Mouse (Mus musculus) CH12.LX (cell line): ENCODE measurements around the gene Zfp110. TPM values are rescaled to one million over a fixed set of nuclear protein-coding genes. Genes with fewer than 3 reads are reported as not detected.
"Not testable (repeated sequence)": the region's sequence is repeated elsewhere in the genome, so short reads cannot be mapped to it uniquely, and the experiment has no call there.

Experiments
- DNase-seq: peaks from one replicate; pipeline ENCODE4 v3.0.0-alpha.2; 2013; ENCODE audit errors: extremely low read depth
- H3K27ac ChIP-seq: 2 replicates; pipeline ENCODE4 v1.5.1; 2012; ENCODE audit warnings: low read depth, mild to moderate bottlenecking, control low read depth, moderate library complexity; ENCODE audit not compliant: insufficient read depth
- H3K27me3 ChIP-seq: replicated peaks from 2 replicates; pipeline ENCODE3; 2012; ENCODE audit warnings: inconsistent platforms
- H3K36me3 ChIP-seq, 2 experiments: replicated peaks in 1 of 2; 2 replicates each; pipeline versions ENCODE3 to v1.6.1; 2012; ENCODE audit warnings: inconsistent platforms in 1 of 2, low read length in 1 of 2, mild to moderate bottlenecking in 1 of 2, mixed read lengths in 1 of 2, moderate library complexity in 1 of 2; ENCODE audit not compliant: control insufficient read depth in 1 of 2, insufficient read depth in 1 of 2
- H3K4me1 ChIP-seq, 2 experiments: 2 replicates each; pipeline ENCODE4 v1.6.1; 2012; ENCODE audit warnings: inconsistent platforms in 1 of 2, moderate library complexity in 1 of 2; ENCODE audit not compliant: insufficient read depth in 2 of 2, control insufficient read depth in 1 of 2
- H3K4me2 ChIP-seq: 2 replicates; pipeline ENCODE4 v1.6.1; 2012; ENCODE audit warnings: low read depth, mild to moderate bottlenecking, control low read depth; ENCODE audit not compliant: poor library complexity, insufficient read depth, severe bottlenecking
- H3K4me3 ChIP-seq, 3 experiments: fragments of 150-350 bp in 1 of 3; sonication (generic) in 1 of 3; replicated peaks in 1 of 3; 2 replicates each; pipeline versions ENCODE3 to v1.5.1; 2011 to 2012; ENCODE audit warnings: low read depth in 2 of 3, low read length in 2 of 3, mild to moderate bottlenecking in 2 of 3, moderate library complexity in 2 of 3, control low read depth in 1 of 3, improper control_type of control experiment in 1 of 3, inconsistent platforms in 1 of 3, mixed read lengths in 1 of 3; ENCODE audit not compliant: poor library complexity in 1 of 3
- H3K79me2 ChIP-seq: replicated peaks from 2 replicates; pipeline ENCODE4 v1.6.1; 2012; ENCODE audit warnings: mild to moderate bottlenecking, moderate library complexity; ENCODE audit not compliant: control insufficient read depth, poor library complexity, insufficient read depth, severe bottlenecking; ENCODE audit errors: extremely low read depth
- H3K9ac ChIP-seq: 2 replicates; pipeline ENCODE4 v1.6.1; 2012; ENCODE audit warnings: low read depth, mild to moderate bottlenecking, control low read depth, moderate library complexity; ENCODE audit not compliant: insufficient read depth
- H3K9me3 ChIP-seq: replicated peaks from 2 replicates; pipeline ENCODE3; 2012; ENCODE audit warnings: low read length, inconsistent platforms, mixed read lengths
- BHLHE40 ChIP-seq: IDR thresholded peaks from 2 replicates; pipeline ENCODE4 v1.6.1; 2011; ENCODE audit warnings: mild to moderate bottlenecking, low read depth, low read length, improper control_type of control experiment
- CHD1 ChIP-seq: IDR thresholded peaks from 2 replicates; pipeline ENCODE4 v1.6.1; 2012; ENCODE audit warnings: low read depth, low read length, improper control_type of control experiment, inconsistent platforms
- E2F4 ChIP-seq: IDR thresholded peaks from 2 replicates; pipeline ENCODE4 v1.6.1; 2011; ENCODE audit warnings: low read depth, low read length, improper control_type of control experiment; ENCODE audit not compliant: insufficient replicate concordance
- JUND ChIP-seq: conservative IDR thresholded peaks from 2 replicates; pipeline ENCODE4 v1.6.1; 2011; ENCODE audit warnings: low read depth, low read length, improper control_type of control experiment
- MAFK ChIP-seq: IDR thresholded peaks from 2 replicates; pipeline ENCODE4 v1.6.1; 2011; ENCODE audit warnings: low read length, improper control_type of control experiment; ENCODE audit not compliant: insufficient replicate concordance
- MAZ ChIP-seq: IDR thresholded peaks from 2 replicates; pipeline ENCODE4 v1.6.1; 2012; ENCODE audit warnings: low read depth, mild to moderate bottlenecking, inconsistent platforms, low read length, improper control_type of control experiment, moderate library complexity
- MYC ChIP-seq: IDR thresholded peaks from 2 replicates; pipeline ENCODE4 v1.6.1; 2011; ENCODE audit warnings: low read depth, mild to moderate bottlenecking, improper control_type of control experiment, low read length
- ZKSCAN1 ChIP-seq: IDR thresholded peaks from 2 replicates; pipeline ENCODE4 v1.6.1; 2012; ENCODE audit warnings: low read depth, inconsistent platforms, low read length, improper control_type of control experiment, borderline replicate concordance
- ZNF384 ChIP-seq: IDR thresholded peaks from 2 replicates; pipeline ENCODE4 v1.6.1; 2012; ENCODE audit warnings: low read depth, low read length, improper control_type of control experiment, inconsistent platforms
- dilution Hi-C: fragments of 300-500 bp; cut with MboI; formaldehyde crosslinking; loops from 2 replicates; pipeline ENCODE4 v1.14.3; 2020; ENCODE audit warnings: low sequenced_read_pairs; ENCODE audit not compliant: extremely low pct_unique_long_range_greater_than_20kb, extremely low pct_ligation_motif_present
- in situ Hi-C: fragments of 300-500 bp; cut with MboI; formaldehyde crosslinking; loops from 3 replicates; pipeline ENCODE4 v1.14.3; 2019; ENCODE audit warnings: low sequenced_read_pairs, low pct_ligation_motif_present, low pct_unique_long_range_greater_than_20kb, mixed read lengths
- polyA plus RNA-seq: library from polyadenylated mRNA; unstranded; fragments of >175 nt; gene quantifications from 2 replicates; pipeline ENCODE4 v1.2.1, GENCODE M21; 2012; ENCODE audit warnings: low read depth; ENCODE audit not compliant: insufficient read length
- total RNA-seq, 2 experiments: library from RNA; depleted of rRNA; stranded (reverse); fragments of 300-350 nt in 1 of 2; fragments of >200 nt in 1 of 2; gene quantifications; 2 replicates each; pipeline ENCODE4 v1.2.3; 2012 to 2014

The Zfp110 gene
- total and polyA plus RNA-seq, 3 experiments, result 14.8 to 29.3 (median 26.6) TPM

DNA sequence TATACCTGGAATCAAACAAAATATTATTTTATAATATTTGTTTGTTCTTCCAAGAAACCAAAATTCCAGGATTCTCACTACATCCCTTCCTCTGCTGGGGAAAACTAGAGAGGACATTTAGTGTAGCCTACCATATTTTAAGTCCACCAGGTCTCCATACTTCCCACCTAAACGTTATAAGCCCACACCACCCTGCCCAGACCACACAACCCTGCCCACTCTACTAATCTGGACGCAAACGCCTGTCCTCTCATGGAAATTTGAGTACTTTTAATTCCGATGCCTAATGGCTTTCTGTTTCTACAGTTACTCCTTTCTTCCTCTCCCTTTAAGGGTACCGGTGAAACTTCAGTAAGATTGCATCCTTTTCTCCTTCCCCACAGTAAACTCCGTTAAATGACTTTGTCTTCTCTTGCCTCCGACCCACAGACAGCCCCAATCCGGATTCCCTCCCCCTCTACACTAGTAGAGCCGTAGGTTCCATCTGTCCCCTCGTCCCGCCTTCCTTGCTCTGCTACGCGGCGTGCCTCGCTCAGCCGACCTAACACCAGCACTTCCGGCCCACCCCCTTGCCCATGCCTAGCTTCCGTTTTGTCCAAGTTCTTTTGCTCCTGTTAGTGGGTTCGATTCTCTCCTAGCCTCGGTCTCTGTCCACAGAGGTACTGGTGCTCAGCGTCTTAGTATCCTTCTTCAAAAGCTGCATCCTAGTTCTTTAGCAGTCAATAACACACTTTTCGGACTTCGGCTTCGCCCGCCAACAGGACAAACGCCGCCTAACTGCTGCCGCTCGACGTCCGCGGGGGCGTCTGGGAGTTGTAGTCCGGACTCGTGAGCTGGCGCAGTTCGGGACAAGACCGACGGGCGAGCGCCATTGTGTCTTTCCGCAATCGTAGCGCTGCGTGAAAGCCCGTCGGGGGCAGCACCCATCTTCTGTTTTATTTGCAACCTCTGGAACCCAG lies at the start of gene Zfp110 (continued):
- peak; percentile 89 for TF ChIP-seq CHD1

GRCm38 (mm10) chr7:12787333-12787732 lies 47.2 kb upstream of the Zfp110 start:
- no peaks in the 10 kb centered on the region for H3K9me3 ChIP-seq
- peaks cover 69% of the 10 kb centered on the region for H3K27me3 ChIP-seq
- no peak overlapping the region for H3K4me3 ChIP-seq
- dilution Hi-C loops (no loop called here), in situ Hi-C loops (no loop called here)
- no peak for TF ChIP-seq MYC
- no peak for TF ChIP-seq MAFK
- no peaks in the 10 kb centered on the region for H3K36me3 ChIP-seq
- no peaks in the 10 kb centered on the region for H3K4me1 ChIP-seq
- no peaks in the 10 kb centered on the region for H3K79me2 ChIP-seq
- H3K9ac ChIP-seq, result no peak overlapping the region
- no peak for DNase-seq
- H3K27ac ChIP-seq, result no peak overlapping the region
- no peak overlapping the region for H3K4me2 ChIP-seq

DNA sequence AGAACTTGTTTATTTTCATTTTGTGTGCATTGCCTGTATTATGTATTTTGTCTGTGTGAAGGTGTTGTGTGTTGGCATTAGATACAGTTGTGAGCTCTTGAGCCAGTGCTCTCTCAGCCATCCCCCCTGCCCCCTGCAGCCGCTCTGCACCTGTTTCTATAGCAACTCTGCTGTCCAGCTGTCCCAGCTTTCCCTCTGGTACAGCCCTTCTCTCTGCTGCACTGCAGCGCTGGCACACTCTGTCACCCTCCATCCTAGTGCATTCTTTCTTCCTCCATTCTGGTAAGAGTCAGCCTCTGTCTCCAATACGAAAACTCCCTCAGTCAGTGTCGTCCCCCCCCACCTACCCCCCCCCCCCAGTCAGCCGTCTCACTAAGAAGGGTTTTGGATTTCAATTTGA lies 46.5 kb upstream of the Zfp110 start:
- Histone ChIP-seq H3K36me3 (no peaks in the 10 kb centered on the region), H3K9me3 (no peaks in the 10 kb centered on the region), H3K79me2 (no peaks in the 10 kb centered on the region), H3K27me3 (peaks cover 64% of the 10 kb centered on the region), H3K27ac (no peak overlapping the region), H3K4me1 (no peaks in the 10 kb centered on the region), H3K4me2 (no peak overlapping the region), H3K9ac (no peak overlapping the region), H3K4me3 (no peak overlapping the region)
- dilution Hi-C loops (no loop called here), in situ Hi-C loops (no loop called here)
- no peak for TF ChIP-seq ZNF384
- TF ChIP-seq MYC, result no peak
- no peak for TF ChIP-seq ZKSCAN1
- TF ChIP-seq E2F4, result no peak
- no peak for TF ChIP-seq MAFK
- no peak for TF ChIP-seq MAZ
- TF ChIP-seq JUND, result no peak
- DNase-seq, result no peak

GRCm38 (mm10) chr7:12792624-12793023 lies 41.9 kb upstream of the Zfp110 start:
- TF ChIP-seq BHLHE40, result 0 out of 2 replicates have a peak, but pooled peaks have one; percentile 41
- dilution Hi-C loops, H3K36me3 ChIP-seq, H3K9me3 ChIP-seq, in situ Hi-C loops, H3K9ac ChIP-seq, H3K27ac ChIP-seq, H3K79me2 ChIP-seq, H3K4me1 ChIP-seq, H3K4me2 ChIP-seq, DNase-seq, H3K4me3 ChIP-seq: not testable (repeated sequence)
- peaks cover 34% of the 10 kb centered on the region for H3K27me3 ChIP-seq
